Mouse (Mus musculus) intestine, postnatal 0 days (tissue): ENCODE measurements around the gene Adam6b. TPM values are rescaled to one million over a fixed set of nuclear protein-coding genes. Genes with fewer than 3 reads are reported as not detected.
A peak's percentile ranks its signal among the peaks of the same experiment; 100 is the strongest.
"Not testable (repeated sequence)": the region's sequence is repeated elsewhere in the genome, so short reads cannot be mapped to it uniquely, and the experiment has no call there.

Experiments used
- ATAC-seq: fragments of 200-750 bp; cut with Nextera tagmentation; 2 replicates; pipeline ENCODE4 v1.8.0; 2017; ENCODE audit warnings: mild to moderate bottlenecking, moderate TSS enrichment, moderate library complexity
- H3K27ac ChIP-seq: fragments of 300-500 bp; sonication (generic); 2 replicates; pipeline ENCODE4 v1.5.1; 2014; ENCODE audit warnings: mild to moderate bottlenecking, low read depth, low read length, moderate library complexity
- H3K27me3 ChIP-seq: fragments of 300-500 bp; sonication (generic); replicated peaks from 2 replicates; pipeline ENCODE4 v1.6.1; 2014; ENCODE audit warnings: low read length, mixed read lengths; ENCODE audit not compliant: control insufficient read depth, insufficient read depth
- H3K36me3 ChIP-seq: fragments of 300-500 bp; sonication (generic); 2 replicates; pipeline ENCODE4 v1.6.1; 2014; ENCODE audit warnings: mild to moderate bottlenecking, moderate library complexity; ENCODE audit not compliant: control insufficient read depth, insufficient read depth
- H3K4me1 ChIP-seq: fragments of 300-500 bp; sonication (generic); replicated peaks from 2 replicates; pipeline ENCODE4 v1.6.1; 2014; ENCODE audit warnings: antibody characterized with exemption, low read length, mixed read lengths; ENCODE audit not compliant: control insufficient read depth, insufficient read depth
- H3K4me2 ChIP-seq: fragments of 300-500 bp; sonication (generic); replicated peaks from 2 replicates; pipeline ENCODE4 v1.6.1; 2014; ENCODE audit warnings: low read depth, mild to moderate bottlenecking, moderate library complexity
- H3K4me3 ChIP-seq: fragments of 300-500 bp; sonication (generic); 2 replicates; pipeline ENCODE4 v1.5.1; 2014; ENCODE audit warnings: low read depth, low read length
- H3K9ac ChIP-seq: fragments of 300-500 bp; sonication (generic); 2 replicates; pipeline ENCODE4 v1.6.1; 2014; ENCODE audit warnings: mild to moderate bottlenecking, low read depth, low read length
- H3K9me3 ChIP-seq: fragments of 300-500 bp; sonication (generic); 2 replicates; pipeline ENCODE4 v1.6.1; 2016; ENCODE audit warnings: mixed run types; ENCODE audit not compliant: control insufficient read depth
- CTCF ChIP-seq: sonication (generic); IDR thresholded peaks from 2 replicates; pipeline ENCODE4 v1.5.1; 2016; ENCODE audit warnings: low read depth, mild to moderate bottlenecking, control low read depth, antibody characterized with exemption, moderate library complexity
- WGBS: fragments of 180-500 bp; shearing (Covaris S2); extraction: QIAGEN DNeasy Blood & Tissue Kit; methylation state at CpG from one replicate; pipeline ENCODE4 v1.1.7; 2014; 5-methylcytosine and 5-hydroxymethylcytosine counted together
- polyA plus RNA-seq: library from polyadenylated mRNA; unstranded; fragments of >200 nt; fragmentation: Nextera tagmentation; extraction: Ambion mirVana; gene quantifications from 2 replicates; pipeline ENCODE4 v1.2.1, GENCODE M21; 2015

Gene Adam6b
- polyA plus RNA-seq, 1 experiment from 2014 or later, result not detected

GRCm38 (mm10) chr12:113484971-113485485 lies 4.3 kb upstream of the Adam6b start:
- no peak for ATAC-seq

DNA sequence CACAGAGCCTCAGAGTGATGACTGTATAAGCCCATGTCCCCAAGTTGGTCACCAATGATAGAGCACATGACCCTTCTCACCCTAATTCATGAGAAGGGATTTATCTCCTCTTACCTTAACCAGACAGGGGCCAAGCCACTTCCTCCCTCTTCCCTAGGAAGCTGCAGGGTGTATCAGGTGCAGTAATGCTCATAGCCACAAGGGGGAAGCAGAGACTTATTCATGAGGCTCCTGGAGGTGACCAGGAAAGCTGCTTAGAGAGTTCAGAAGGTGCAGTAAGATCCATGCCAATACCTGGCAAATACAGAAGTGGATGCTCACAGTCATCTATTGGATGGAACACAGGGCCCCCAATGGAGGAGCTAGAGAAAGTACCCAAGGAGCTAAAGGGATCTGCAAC lies 1.6 kb upstream of the Adam6b start:
- H3K36me3 ChIP-seq, H3K4me3 ChIP-seq, H3K9ac ChIP-seq, H3K4me1 ChIP-seq, H3K27ac ChIP-seq, H3K9me3 ChIP-seq, H3K27me3 ChIP-seq, ATAC-seq, H3K4me2 ChIP-seq: not testable (repeated sequence)
- TF ChIP-seq CTCF, result peak; percentile 86

More at GRCm38 (mm10) chr12:113484971-113485485, 4.3 kb upstream of the Adam6b start:
- Histone ChIP-seq H3K36me3 (no peaks in the 10 kb centered on the region), H3K27ac (no peak overlapping the region), H3K4me1 (no peaks in the 10 kb centered on the region), H3K4me2 (no peak overlapping the region), H3K9me3 (no peaks in the 10 kb centered on the region), H3K4me3 (no peak overlapping the region), H3K9ac (no peak overlapping the region), H3K27me3 (no peaks in the 10 kb centered on the region)
- 38% methylated on average over 2 of the region's 2 CpGs for WGBS
- peak; percentile 41 for TF ChIP-seq CTCF

GRCm38 (mm10) chr12:113525901-113526300 lies 36.6 kb downstream of the Adam6b start:
- no peaks in the 10 kb centered on the region for H3K27me3 ChIP-seq
- no peak overlapping the region for H3K27ac ChIP-seq
- H3K9ac ChIP-seq, result no peak overlapping the region
- H3K4me2 ChIP-seq, result no peak overlapping the region
- no peaks in the 10 kb centered on the region for H3K4me1 ChIP-seq
- ATAC-seq, result no peak
- no peaks in the 10 kb centered on the region for H3K36me3 ChIP-seq
- H3K4me3 ChIP-seq, result no peak overlapping the region
- 73% methylated on average over 2 of the region's 2 CpGs for WGBS
- H3K9me3 ChIP-seq, result no peaks in the 10 kb centered on the region
- TF ChIP-seq CTCF, result no peak

Other genes with a start within 250 kb of the Adam6b start
- gene Adam6a, start 54.4 kb downstream of the Adam6b start, polyA plus RNA-seq, result not detected in 2 replicates